Mouse (Mus musculus) liver, adult 2 months (tissue): ENCODE measurements around the gene Ptx4.

Experiments
- CTCF ChIP-seq: fragments of 200-500 bp; IDR thresholded peaks from 2 replicates; pipeline ENCODE4 v1.5.1; 2011; ENCODE audit warnings: low read depth, low read length, control low read depth
- POLR2A ChIP-seq: fragments of 200-500 bp; IDR thresholded peaks from 2 replicates; pipeline ENCODE4 v1.6.1; 2011; ENCODE audit warnings: low read length, control low read depth; ENCODE audit not compliant: insufficient read depth; ENCODE audit errors: extremely low read depth

DNA sequence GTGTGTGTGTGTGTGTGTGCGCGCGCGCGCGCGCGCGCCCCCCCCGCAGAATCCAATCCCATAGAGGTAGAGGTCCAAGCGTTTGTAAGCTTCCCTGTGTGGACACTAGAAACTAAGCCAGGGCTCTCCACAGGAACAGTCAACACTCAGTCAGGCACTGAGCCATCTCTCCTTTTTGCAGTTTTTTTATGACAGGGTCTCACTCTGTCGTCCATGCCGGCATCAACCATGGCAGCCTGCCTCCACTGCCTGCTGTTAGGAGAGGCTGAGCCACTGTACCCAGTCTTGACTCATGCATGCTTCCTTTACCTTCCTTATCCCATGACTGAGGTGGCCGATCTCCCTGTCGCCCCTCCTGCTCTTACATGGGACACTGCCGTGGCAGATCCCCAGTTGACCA, 12.8 kb upstream of the Ptx4 start:
- TF ChIP-seq POLR2A, result no peak
- TF ChIP-seq CTCF, result no peak
